Mouse (Mus musculus) kidney, postnatal 0 days (tissue): ENCODE measurements around the gene Rfx2. TPM values are rescaled to one million over a fixed set of nuclear protein-coding genes. Genes with fewer than 3 reads are reported as not detected.

Experiments used
- ATAC-seq: fragments of 200-750 bp; cut with Nextera tagmentation; replicated peaks from 2 replicates; pipeline ENCODE4 v1.8.0; 2017; ENCODE audit warnings: low read depth, moderate number of reproducible peaks, moderate TSS enrichment, moderate library complexity; ENCODE audit not compliant: low FRiP score
- DNase-seq: peaks from one replicate; pipeline ENCODE4 v3.0.0-alpha.2; 2016; ENCODE audit warnings: low spot score
- H3K27ac ChIP-seq: fragments of 300-500 bp; sonication (generic); 2 replicates; pipeline ENCODE4 v1.5.1; 2014; ENCODE audit warnings: mild to moderate bottlenecking
- H3K27me3 ChIP-seq: fragments of 300-500 bp; sonication (generic); 2 replicates; pipeline ENCODE4 v1.6.1; 2014; ENCODE audit warnings: low read length, mixed read lengths; ENCODE audit not compliant: insufficient read depth
- H3K36me3 ChIP-seq: fragments of 300-500 bp; sonication (generic); 2 replicates; pipeline ENCODE4 v1.6.1; 2014; ENCODE audit warnings: low read length, mixed read lengths; ENCODE audit not compliant: insufficient read depth
- H3K4me1 ChIP-seq: fragments of 300-500 bp; sonication (generic); replicated peaks from 2 replicates; pipeline ENCODE4 v1.6.1; 2014; ENCODE audit warnings: antibody characterized with exemption, low read length, mixed read lengths; ENCODE audit not compliant: insufficient read depth
- H3K4me2 ChIP-seq: fragments of 300-500 bp; sonication (generic); 2 replicates; pipeline ENCODE4 v1.6.1; 2014; ENCODE audit warnings: mild to moderate bottlenecking, low read length, moderate library complexity, mixed read lengths
- H3K4me3 ChIP-seq: fragments of 300-500 bp; sonication (generic); replicated peaks from 2 replicates; pipeline ENCODE4 v1.5.1; 2014; ENCODE audit warnings: low read depth, low read length
- H3K9ac ChIP-seq: fragments of 300-500 bp; sonication (generic); 2 replicates; pipeline ENCODE4 v1.6.1; 2014; ENCODE audit warnings: low read depth, low read length
- H3K9me3 ChIP-seq: fragments of 300-500 bp; sonication (generic); replicated peaks from 2 replicates; pipeline ENCODE4 v1.6.1; 2016; ENCODE audit warnings: low read length, inconsistent platforms, mixed read lengths
- CTCF ChIP-seq: IDR thresholded peaks from 2 replicates; pipeline ENCODE4 v1.5.1; 2016; ENCODE audit warnings: antibody characterized with exemption, low read depth, mild to moderate bottlenecking, moderate library complexity
- WGBS: fragments of 180-500 bp; shearing (Covaris S2); extraction: QIAGEN DNeasy Blood & Tissue Kit; methylation state at CpG from one replicate; pipeline ENCODE4 v1.1.7; 2014; 5-methylcytosine and 5-hydroxymethylcytosine counted together
- polyA plus RNA-seq: library from polyadenylated mRNA; unstranded; fragments of >200 nt; fragmentation: Nextera tagmentation; extraction: Ambion mirVana; gene quantifications from 2 replicates; pipeline ENCODE4 v1.2.1, GENCODE M21; 2015

Gene Rfx2
- polyA plus RNA-seq, 1 experiment from 2014 or later: 1.6 TPM

DNA sequence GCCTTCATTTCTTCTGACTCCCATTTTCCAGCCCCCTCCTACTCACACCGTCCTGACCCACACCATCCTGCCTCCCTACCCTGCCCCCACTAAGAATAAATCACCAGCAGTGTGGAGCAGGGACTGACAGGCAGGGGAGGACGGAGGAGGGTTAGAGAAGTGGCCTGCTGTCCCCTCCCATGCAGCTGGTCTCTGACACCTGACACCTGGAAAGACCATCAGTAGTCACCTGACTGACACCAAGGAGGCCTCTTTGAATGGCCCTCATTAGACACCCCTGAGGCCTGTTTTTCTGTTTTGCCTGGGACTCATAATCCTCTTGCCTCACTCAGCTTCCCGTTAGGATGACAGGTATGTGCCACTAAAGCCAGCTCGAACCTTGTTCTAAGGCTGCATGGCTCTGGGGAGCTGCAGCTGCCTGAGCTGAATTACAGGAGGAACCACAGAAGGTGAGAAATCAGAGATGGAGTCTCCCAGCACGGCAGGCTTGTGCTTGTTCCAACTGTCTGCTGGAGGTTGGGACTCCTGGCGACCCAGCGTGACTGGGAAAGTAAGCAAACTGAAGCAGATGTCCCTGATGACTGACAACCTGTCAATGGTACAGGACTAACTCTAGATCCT is 103.7 kb downstream of the Rfx2 start:
- no peak overlapping the region for H3K4me3 ChIP-seq
- H3K4me1 ChIP-seq: peaks cover 14% of the 10 kb centered on the region; the same call in 1 of the 2 replicates
- no peaks in the 10 kb centered on the region for H3K9me3 ChIP-seq
- 0 out of 2 replicates have a peak, but pooled peaks cover 4% of the 10 kb centered on the region for H3K36me3 ChIP-seq
- H3K9ac ChIP-seq: peak overlapping the region; percentile 23; the same call in 1 of the 2 replicates
- ATAC-seq (peak; percentile 81), DNase-seq (peak; percentile 66)
- 12% methylated on average over 7 of the region's 7 CpGs for WGBS
- H3K27ac ChIP-seq: 0 out of 2 replicates have a peak overlapping the region, but pooled peaks have one; percentile 25
- no peak overlapping the region for H3K4me2 ChIP-seq
- H3K27me3 ChIP-seq: no peaks in the 10 kb centered on the region
- TF ChIP-seq CTCF: no peak

Other genes starting within 250 kb of the Rfx2 start
- 35.7 and 43.4 TPM in 2 replicates for gene Safb2, start 246.4 kb downstream of the Rfx2 start, polyA plus RNA-seq
- gene Safb, start 246.2 kb downstream of the Rfx2 start, polyA plus RNA-seq: 61.0 and 65.9 TPM in 2 replicates
- 395 and 467 TPM in 2 replicates for gene 2410015M20Rik, start 221.2 kb downstream of the Rfx2 start, polyA plus RNA-seq
- gene Rpl36, start 217.6 kb downstream of the Rfx2 start, polyA plus RNA-seq: 2,445 and 2,952 TPM in 2 replicates
- 45.4 and 46.8 TPM in 2 replicates for gene Lonp1, start 204.1 kb downstream of the Rfx2 start, polyA plus RNA-seq
- gene Catsperd, start 202.9 kb downstream of the Rfx2 start, polyA plus RNA-seq: 0.78 and 1.0 TPM in 2 replicates
- 57.4 and 58.8 TPM in 2 replicates for gene Ranbp3, start 157.7 kb downstream of the Rfx2 start, polyA plus RNA-seq
- gene Ndufa11, start 113.2 kb downstream of the Rfx2 start, polyA plus RNA-seq: 683 and 742 TPM in 2 replicates
- gene Vmac, start 113.0 kb downstream of the Rfx2 start, polyA plus RNA-seq: 24.4 and 27.4 TPM in 2 replicates
- gene Nrtn, start 73.5 kb downstream of the Rfx2 start, polyA plus RNA-seq: 8.7 and 11.8 TPM in 2 replicates
- 37.3 and 38.8 TPM in 2 replicates for gene Dus3l, start 66.3 kb downstream of the Rfx2 start, polyA plus RNA-seq
- gene Prr22, start 60.8 kb downstream of the Rfx2 start, polyA plus RNA-seq: 0.59 and 0.71 TPM in 2 replicates
- not detected in 2 replicates for gene Acsbg2, start 43.4 kb upstream of the Rfx2 start, polyA plus RNA-seq
- gene 1700061G19Rik, start 44.5 kb upstream of the Rfx2 start, polyA plus RNA-seq: 0.11 and 0.13 TPM in 2 replicates
- 27.4 and 29.1 TPM in 2 replicates for gene Mllt1, start 104.4 kb upstream of the Rfx2 start, polyA plus RNA-seq
- gene Acer1, start 151.1 kb upstream of the Rfx2 start, polyA plus RNA-seq: not detected in 2 replicates
- 145 and 149 TPM in 2 replicates for gene Clpp, start 159.3 kb upstream of the Rfx2 start, polyA plus RNA-seq
- gene Alkbh7, start 166.3 kb upstream of the Rfx2 start, polyA plus RNA-seq: 61.2 and 65.7 TPM in 2 replicates
- 0.55 TPM in 1 of 2 replicates, not detected in the other for gene Pspn, start 169.0 kb upstream of the Rfx2 start, polyA plus RNA-seq
- 46.7 and 50.3 TPM in 2 replicates for gene Gtf2f1, start 180.3 kb upstream of the Rfx2 start, polyA plus RNA-seq
- gene Gm17949, start 180.5 kb upstream of the Rfx2 start, polyA plus RNA-seq: 0.38 TPM in 1 of 2 replicates, not detected in the other
- gene Khsrp, start 200.5 kb upstream of the Rfx2 start, polyA plus RNA-seq: 35.6 and 36.2 TPM in 2 replicates
- not detected in 2 replicates for gene Slc25a41, start 210.6 kb upstream of the Rfx2 start, polyA plus RNA-seq
- 82.4 and 90.9 TPM in 2 replicates for gene Crb3, start 228.1 kb upstream of the Rfx2 start, polyA plus RNA-seq
- gene Slc25a23, start 228.8 kb upstream of the Rfx2 start, polyA plus RNA-seq: 10.2 and 10.7 TPM in 2 replicates
- 4.2 and 5.1 TPM in 2 replicates for gene Dennd1c, start 247.5 kb upstream of the Rfx2 start, polyA plus RNA-seq